Mouse (Mus musculus) c-Kit-positive CD71-positive TER-119-positive erythroid progenitor cells, embryonic 14.5 days (primary cell): ENCODE results near the gene Crb3.

ENCODE experiments used
- DNase-seq: peaks from one replicate; pipeline ENCODE4 v3.0.0-alpha.2; 2013; ENCODE audit warnings: low spot score

Crb3 gene

GRCm38 (mm10) chr17:57107064-57107463 is 48.2 kb downstream of the Crb3 start:
- no peak for DNase-seq

DNA sequence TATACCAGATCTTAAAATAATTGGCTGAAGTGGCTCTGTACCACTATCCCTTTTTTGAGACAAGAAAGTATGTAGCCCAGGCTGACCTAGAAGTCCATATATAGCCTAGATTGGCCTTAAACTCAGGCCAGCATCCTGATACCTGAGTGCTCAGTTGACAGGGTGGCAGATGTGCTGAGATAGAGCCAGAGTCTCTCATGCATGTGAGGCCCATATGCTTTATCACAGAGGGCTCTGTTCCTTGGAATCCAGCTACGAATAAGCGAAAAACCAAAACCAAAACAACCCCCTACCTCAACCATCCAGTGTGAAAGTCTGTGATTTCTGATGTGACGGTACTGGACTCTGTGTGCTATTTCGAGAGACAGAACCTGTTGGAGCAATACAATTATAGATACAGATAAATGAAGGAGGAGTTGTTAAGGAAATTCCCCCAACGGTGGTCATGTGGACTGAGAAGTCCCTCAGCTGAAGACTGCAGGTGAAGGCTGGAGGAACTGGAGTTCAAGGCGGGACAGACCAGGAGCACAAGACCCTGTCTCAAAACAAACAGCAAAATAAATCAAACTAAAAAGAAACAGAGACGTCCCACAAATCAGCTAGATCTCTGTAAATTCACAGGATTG is 49.2 kb downstream of the Crb3 start:
- DNase-seq = no peak

- DNase-seq = no peak
Observed at GRCm38 (mm10) chr17:57108666-57109171, 49.8 kb downstream of the Crb3 start.

- DNase-seq = no peak
Observed at GRCm38 (mm10) chr17:57110005-57110404, 51.1 kb downstream of the Crb3 start.

GRCm38 (mm10) chr17:57112768-57113474 is 54.0 kb downstream of the Crb3 start:
- no peak for DNase-seq
